Mouse (Mus musculus) erythroid progenitor cell, adult 5-6 weeks (primary cell): ENCODE results near the gene Muc5b. TPM values are rescaled to one million over a fixed set of nuclear protein-coding genes. Genes with fewer than 3 reads are reported as not detected.

Experiments used
- ATAC-seq: replicated peaks from 2 replicates; pipeline ENCODE4 v1.8.0; 2016; ENCODE audit warnings: moderate number of reproducible peaks, mild to moderate bottlenecking, moderate TSS enrichment, inconsistent platforms; ENCODE audit not compliant: poor library complexity, low FRiP score, severe bottlenecking
- total RNA-seq, 2 experiments: library from RNA; stranded (forward) in 1 of 2; stranded (reverse) in 1 of 2; fragments of 150-400 nt in 1 of 2; fragments of 186-747, 209-891 nt in 1 of 2; gene quantifications; 2 replicates each; pipeline versions ENCODE4 v1.2.3 to v1.2.4; 2015 to 2017; ENCODE audit warnings: low replicate concordance in 2 of 2

The Muc5b gene
- total RNA-seq, 2 experiments from 2014 or later: not detected

GRCm38 (mm10) chr7:141892151-141892550 is 53.3 kb downstream of the Muc5b start:
- ATAC-seq: no peak

- peak; percentile 37 for ATAC-seq
Measured at GRCm38 (mm10) chr7:141901825-141902224, 63.0 kb downstream of the Muc5b start.

GRCm38 (mm10) chr7:141902269-141902729 is 63.4 kb downstream of the Muc5b start:
- ATAC-seq: peak; percentile 90

- ATAC-seq: no peak
Measured at GRCm38 (mm10) chr7:141902791-141903190, 63.9 kb downstream of the Muc5b start.

- no peak for ATAC-seq
Measured at GRCm38 (mm10) chr7:141908591-141908990, 69.7 kb downstream of the Muc5b start.

- no peak for ATAC-seq
Measured at GRCm38 (mm10) chr7:141911305-141911704, 72.4 kb downstream of the Muc5b start.

DNA sequence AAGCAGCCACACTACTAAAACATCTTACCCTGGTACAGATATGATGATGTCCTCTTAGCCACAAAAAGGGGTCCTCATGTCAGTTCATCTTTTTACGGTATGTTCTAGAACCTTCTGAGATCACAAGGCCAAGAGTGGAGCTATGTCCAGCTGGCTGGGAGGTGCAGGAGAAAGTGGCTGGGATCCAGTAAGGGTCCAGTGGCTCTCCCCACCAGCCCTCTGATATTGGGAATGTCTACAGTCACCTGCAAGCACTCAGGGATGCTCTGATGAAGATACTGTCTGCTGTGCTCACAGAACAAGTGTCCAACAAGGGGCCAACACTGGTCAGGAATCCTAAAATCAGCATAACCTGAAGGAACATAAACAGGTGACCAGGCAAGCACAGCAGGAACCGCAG is 79.5 kb downstream of the Muc5b start, which contains the start of gene Tollip:
Gene Tollip (minus strand): TSS at position 101 of the 400 bp plus-strand sequence.
- ATAC-seq: no peak

Other genes starting within 250 kb of the Muc5b start
- gene Muc6, start 183.8 kb upstream of the Muc5b start, total RNA-seq (2015; ENCODE audit: low replicate concordance): not detected in 2 replicates
- under 0.01 TPM in 1 of 2 replicates, not detected in the other for gene Muc6, start 183.8 kb upstream of the Muc5b start, total RNA-seq (2017; ENCODE audit: low replicate concordance)
- gene Muc2, start 148.7 kb upstream of the Muc5b start, total RNA-seq (2015; ENCODE audit: low replicate concordance): 9.4 and 93.1 TPM in 2 replicates
- gene Muc2, start 148.7 kb upstream of the Muc5b start, total RNA-seq (2017; ENCODE audit: low replicate concordance): 2.0 TPM in 1 of 2 replicates, not detected in the other
- gene Muc5ac, start 50.1 kb upstream of the Muc5b start, total RNA-seq (2015; ENCODE audit: low replicate concordance): not detected in 2 replicates
- not detected in 2 replicates for gene Muc5ac, start 50.1 kb upstream of the Muc5b start, total RNA-seq (2017; ENCODE audit: low replicate concordance)
- 45.0 and 61.6 TPM in 2 replicates for gene Tollip, start 79.4 kb downstream of the Muc5b start, total RNA-seq (2015; ENCODE audit: low replicate concordance)
- 42.1 and 45.2 TPM in 2 replicates for gene Tollip, start 79.4 kb downstream of the Muc5b start, total RNA-seq (2017; ENCODE audit: low replicate concordance)
- gene Brsk2, start 110.7 kb downstream of the Muc5b start, total RNA-seq (2015; ENCODE audit: low replicate concordance): not detected in 2 replicates
- gene Brsk2, start 110.7 kb downstream of the Muc5b start, total RNA-seq (2017; ENCODE audit: low replicate concordance): 0.26 TPM in 1 of 2 replicates, not detected in the other
- gene Mob2, start 222.0 kb downstream of the Muc5b start, total RNA-seq (2015; ENCODE audit: low replicate concordance): 74.6 and 92.6 TPM in 2 replicates
- gene Mob2, start 222.0 kb downstream of the Muc5b start, total RNA-seq (2017; ENCODE audit: low replicate concordance): 59.1 and 69.3 TPM in 2 replicates